Mouse (Mus musculus): ENCODE measurements around the gene Ptprf. TPM values are rescaled to one million over a fixed set of nuclear protein-coding genes. Genes with fewer than 3 reads are reported as not detected.

Gene Ptprf
- polyA plus RNA-seq, 2 experiments, result 71.9 to 85.0 TPM

GRCm38 (mm10) chr4:118238666-118239065, 52.5 kb downstream of the Ptprf start:
- Histone ChIP-seq H3K4me3 (replicated peaks; ENCODE audit: low read length) (no peak overlapping the region), H3K9me3 (ENCODE audit: control insufficient read depth, low read length) (no peaks in the 10 kb centered on the region), H3K9ac (ENCODE audit: low read depth, low read length, severe bottlenecking) (no peak overlapping the region), H3K36me3 (ENCODE audit: control insufficient read depth, insufficient read depth, low read length) (peaks cover 74% of the 10 kb centered on the region), H3K27me3 (ENCODE audit: control insufficient read depth, insufficient read depth, low read length) (no peaks in the 10 kb centered on the region), H3K27ac (replicated peaks; ENCODE audit: low read depth, low read length) (no peak overlapping the region), H3K4me2 (replicated peaks; ENCODE audit: low read depth, low read length, severe bottlenecking) (no peak overlapping the region), H3K4me1 (ENCODE audit: control insufficient read depth, insufficient read depth, low read length) (peaks cover 3% of the 10 kb centered on the region; the same call in 1 of the 2 replicates)
- ATAC-seq (ENCODE audit: low FRiP score, low read depth) (no peak), DNase-seq (ENCODE audit: low spot score) (no peak)
- no peak for TF ChIP-seq POLR2A (IDR thresholded peaks at IDR 0.05; ENCODE audit: borderline replicate concordance, extremely low read depth, insufficient read depth, insufficient read length)
- WGBS, result 91% methylated on average over 6 of the region's 6 CpGs

- H3K4me1 ChIP-seq (ENCODE audit: control insufficient read depth, insufficient read depth, low read length), result no peaks in the 10 kb centered on the region
- 87% methylated on average over 9 of the region's 9 CpGs for WGBS
- no peaks in the 10 kb centered on the region for H3K27me3 ChIP-seq (ENCODE audit: control insufficient read depth, insufficient read depth, low read length)
- no peak for ATAC-seq (ENCODE audit: low FRiP score, low read depth)
- DNase-seq (ENCODE audit: low spot score), result no peak
- H3K9ac ChIP-seq (ENCODE audit: low read depth, low read length, severe bottlenecking), result no peak overlapping the region
- no peak overlapping the region for H3K4me3 ChIP-seq (replicated peaks; ENCODE audit: low read length)
- H3K9me3 ChIP-seq (ENCODE audit: control insufficient read depth, low read length), result no peaks in the 10 kb centered on the region
- TF ChIP-seq POLR2A (IDR thresholded peaks at IDR 0.05; ENCODE audit: borderline replicate concordance, extremely low read depth, insufficient read depth, insufficient read length), result no peak
- H3K4me2 ChIP-seq (replicated peaks; ENCODE audit: low read depth, low read length, severe bottlenecking), result no peak overlapping the region
- peaks cover 78% of the 10 kb centered on the region for H3K36me3 ChIP-seq (ENCODE audit: control insufficient read depth, insufficient read depth, low read length)
- H3K27ac ChIP-seq (replicated peaks; ENCODE audit: low read depth, low read length), result no peak overlapping the region
Observed at GRCm38 (mm10) chr4:118236871-118237270, 54.3 kb downstream of the Ptprf start.

GRCm38 (mm10) chr4:118234711-118235388, 56.4 kb downstream of the Ptprf start:
- ATAC-seq (ENCODE audit: low FRiP score, low read depth) (no peak), DNase-seq (ENCODE audit: low spot score) (no peak)
- H3K4me2 ChIP-seq (replicated peaks; ENCODE audit: low read depth, low read length, severe bottlenecking), result no peak overlapping the region
- H3K4me3 ChIP-seq (replicated peaks; ENCODE audit: low read length), result no peak overlapping the region
- no peaks in the 10 kb centered on the region for H3K9me3 ChIP-seq (ENCODE audit: control insufficient read depth, low read length)
- H3K36me3 ChIP-seq (ENCODE audit: control insufficient read depth, insufficient read depth, low read length), result peaks cover 86% of the 10 kb centered on the region
- WGBS, result 77% methylated on average over 11 of the region's 11 CpGs
- H3K27ac ChIP-seq (replicated peaks; ENCODE audit: low read depth, low read length), result no peak overlapping the region
- no peak overlapping the region for H3K9ac ChIP-seq (ENCODE audit: low read depth, low read length, severe bottlenecking)
- H3K4me1 ChIP-seq (ENCODE audit: control insufficient read depth, insufficient read depth, low read length), result no peaks in the 10 kb centered on the region
- no peaks in the 10 kb centered on the region for H3K27me3 ChIP-seq (ENCODE audit: control insufficient read depth, insufficient read depth, low read length)
- no peak for TF ChIP-seq POLR2A (IDR thresholded peaks at IDR 0.05; ENCODE audit: borderline replicate concordance, extremely low read depth, insufficient read depth, insufficient read length)

GRCm38 (mm10) chr4:118233886-118234285, 57.3 kb downstream of the Ptprf start:
- no peak for TF ChIP-seq POLR2A (IDR thresholded peaks at IDR 0.05; ENCODE audit: borderline replicate concordance, extremely low read depth, insufficient read depth, insufficient read length)
- Histone ChIP-seq H3K27ac (replicated peaks; ENCODE audit: low read depth, low read length) (no peak overlapping the region), H3K4me3 (replicated peaks; ENCODE audit: low read length) (no peak overlapping the region), H3K9ac (ENCODE audit: low read depth, low read length, severe bottlenecking) (no peak overlapping the region), H3K36me3 (ENCODE audit: control insufficient read depth, insufficient read depth, low read length) (peaks cover 94% of the 10 kb centered on the region), H3K9me3 (ENCODE audit: control insufficient read depth, low read length) (no peaks in the 10 kb centered on the region), H3K27me3 (ENCODE audit: control insufficient read depth, insufficient read depth, low read length) (no peaks in the 10 kb centered on the region), H3K4me2 (replicated peaks; ENCODE audit: low read depth, low read length, severe bottlenecking) (no peak overlapping the region), H3K4me1 (ENCODE audit: control insufficient read depth, insufficient read depth, low read length) (no peaks in the 10 kb centered on the region)
- WGBS, result 87% methylated on average over 2 of the region's 2 CpGs
- DNase-seq (ENCODE audit: low spot score), result no peak
- ATAC-seq (ENCODE audit: low FRiP score, low read depth), result no peak

- no peak overlapping the region for H3K9ac ChIP-seq (ENCODE audit: low read depth, low read length, severe bottlenecking)
- WGBS, result 88% methylated on average over 6 of the region's 6 CpGs
Observed at GRCm38 (mm10) chr4:118231861-118232260, 59.3 kb downstream of the Ptprf start.

More at GRCm38 (mm10) chr4:118231861-118232260, 59.3 kb downstream of the Ptprf start:
- Histone ChIP-seq H3K27me3 (ENCODE audit: control insufficient read depth, insufficient read depth, low read length) (no peaks in the 10 kb centered on the region), H3K36me3 (ENCODE audit: control insufficient read depth, insufficient read depth, low read length) (peaks cover 94% of the 10 kb centered on the region), H3K27ac (replicated peaks; ENCODE audit: low read depth, low read length) (no peak overlapping the region), H3K4me1 (ENCODE audit: control insufficient read depth, insufficient read depth, low read length) (no peaks in the 10 kb centered on the region), H3K4me3 (replicated peaks; ENCODE audit: low read length) (no peak overlapping the region), H3K4me2 (replicated peaks; ENCODE audit: low read depth, low read length, severe bottlenecking) (no peak overlapping the region), H3K9me3 (ENCODE audit: control insufficient read depth, low read length) (no peaks in the 10 kb centered on the region)
- no peak for ATAC-seq (ENCODE audit: low FRiP score, low read depth)
- no peak for DNase-seq (ENCODE audit: low spot score)
- TF ChIP-seq POLR2A (IDR thresholded peaks at IDR 0.05; ENCODE audit: borderline replicate concordance, extremely low read depth, insufficient read depth, insufficient read length), result no peak
